Mouse (Mus musculus) adrenal gland, postnatal 14 days (tissue): ENCODE measurements around the gene Tbce. TPM values are rescaled to one million over a fixed set of nuclear protein-coding genes. Genes with fewer than 3 reads are reported as not detected.

ENCODE experiments used
- DNase-seq: peaks from one replicate; pipeline ENCODE4 v3.0.0; 2021; ENCODE audit warnings: mixed read lengths
- total RNA-seq: library from RNA; stranded (reverse); gene quantifications from 2 replicates; pipeline ENCODE4 v1.2.3, GENCODE M21; 2021

Gene Tbce
- total RNA-seq, 1 experiment from 2014 or later = 34.2 TPM

GRCm38 (mm10) chr13:13966172-13966571, 73.3 kb downstream of the Tbce start:
- no peak for DNase-seq

DNA sequence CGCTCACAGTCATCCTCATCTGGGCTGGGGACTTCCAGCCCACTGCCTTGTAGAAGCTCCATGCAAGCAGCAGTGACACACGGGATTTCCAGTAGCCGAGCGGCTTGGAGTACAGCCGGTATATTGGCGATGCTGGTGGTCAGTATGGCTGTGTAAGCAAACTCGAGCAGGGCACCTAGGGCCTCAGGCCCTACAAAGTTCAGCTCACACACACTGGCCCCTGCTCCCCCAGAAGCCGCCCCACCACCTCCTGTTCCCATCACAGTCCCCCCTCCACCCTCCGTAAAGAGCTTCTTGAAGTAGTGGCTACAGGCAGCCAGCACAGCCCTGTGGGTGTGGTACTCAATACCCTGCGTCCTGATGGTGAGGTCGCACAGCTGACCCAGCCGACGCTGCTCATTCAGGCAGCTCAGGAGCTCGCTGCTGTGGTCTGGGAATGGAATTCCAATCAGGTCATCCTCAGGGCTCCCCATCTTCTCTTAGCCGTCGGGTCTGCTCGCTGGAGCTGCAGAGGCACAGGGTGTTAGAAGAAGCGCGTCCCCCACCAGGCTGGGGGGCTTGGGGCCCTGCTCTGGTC, 74.0 kb downstream of the Tbce start:
- no peak for DNase-seq

DNA sequence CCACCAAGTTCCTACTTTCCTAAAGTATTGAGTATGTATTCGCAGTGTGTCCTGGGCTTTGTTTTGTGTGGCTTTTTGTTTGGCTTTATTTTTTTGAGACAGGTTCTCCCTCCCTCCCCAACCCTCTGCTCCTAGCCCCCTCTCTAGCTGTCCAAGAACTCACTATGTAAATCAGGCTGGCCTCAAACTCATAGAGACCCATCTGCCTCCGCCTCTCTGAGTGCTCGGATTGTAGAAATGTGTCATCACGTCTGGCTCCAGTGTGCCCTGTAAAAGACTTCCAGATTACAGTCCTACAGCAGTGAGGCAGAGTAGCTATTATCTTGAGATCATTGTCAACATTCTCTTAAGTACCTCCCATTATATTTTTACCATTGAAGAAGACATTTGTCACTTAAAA, 78.4 kb downstream of the Tbce start:
- DNase-seq = no peak

DNA sequence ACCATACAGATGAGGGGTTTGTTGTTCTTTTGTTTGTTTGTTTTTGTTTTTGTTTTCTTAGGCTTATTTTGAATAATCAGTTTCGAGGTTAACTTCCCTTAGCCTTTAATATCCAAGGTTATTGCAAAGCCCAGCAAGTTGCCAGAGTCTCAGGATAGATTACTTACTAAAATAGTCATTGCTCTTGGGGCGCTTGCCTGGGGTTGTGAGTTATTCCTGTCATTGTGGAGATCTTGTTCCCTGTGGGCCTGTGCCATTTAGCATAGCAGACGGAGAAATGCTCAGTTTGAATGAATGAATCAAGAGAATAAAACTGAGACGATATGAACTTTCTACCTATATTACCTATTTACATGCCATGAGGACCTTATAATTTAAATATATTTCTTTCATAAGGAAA, 79.2 kb downstream of the Tbce start:
- no peak for DNase-seq

DNA sequence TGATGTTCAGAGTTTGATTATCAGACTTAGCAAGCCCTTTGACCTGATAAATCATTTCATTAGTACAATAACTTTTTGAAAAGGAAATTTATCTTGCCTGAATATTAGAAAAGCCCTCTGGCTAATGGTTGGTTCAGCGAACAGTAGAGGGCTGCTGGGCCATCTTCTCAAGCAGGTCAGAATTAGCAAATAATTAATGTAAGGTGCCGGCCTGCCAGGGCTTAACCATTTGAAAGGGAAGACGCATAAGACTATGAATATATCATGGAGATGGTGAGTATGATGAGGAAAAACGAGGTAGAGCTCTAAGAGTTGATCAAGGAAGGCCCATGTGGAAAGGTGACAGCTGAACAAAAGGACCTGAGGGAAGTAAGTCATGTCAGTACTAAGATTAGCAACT, 82.8 kb downstream of the Tbce start:
- DNase-seq = no peak

- peak; percentile 77 for DNase-seq
Measured at GRCm38 (mm10) chr13:13954931-13955330, 84.5 kb downstream of the Tbce start.

GRCm38 (mm10) chr13:13953874-13954832, 85.3 kb downstream of the Tbce start, which contains the start of gene B3galnt2:
Gene B3galnt2, plus strand, starts transcription at chr13:13954469.
- DNase-seq = peak; percentile 98

Other genes with a start within 250 kb of the Tbce start
- gene B3galnt2, start 85.2 kb downstream of the Tbce start, total RNA-seq = 19.2 and 21.1 TPM in 2 replicates
- gene Arid4b, start 23.6 kb upstream of the Tbce start, total RNA-seq = 33.4 and 37.9 TPM in 2 replicates
- 35.2 and 41.9 TPM in 2 replicates for gene Ggps1, start 23.9 kb upstream of the Tbce start, total RNA-seq